Mouse (Mus musculus): ENCODE results near the gene Tmem8b.

Tmem8b gene

DNA sequence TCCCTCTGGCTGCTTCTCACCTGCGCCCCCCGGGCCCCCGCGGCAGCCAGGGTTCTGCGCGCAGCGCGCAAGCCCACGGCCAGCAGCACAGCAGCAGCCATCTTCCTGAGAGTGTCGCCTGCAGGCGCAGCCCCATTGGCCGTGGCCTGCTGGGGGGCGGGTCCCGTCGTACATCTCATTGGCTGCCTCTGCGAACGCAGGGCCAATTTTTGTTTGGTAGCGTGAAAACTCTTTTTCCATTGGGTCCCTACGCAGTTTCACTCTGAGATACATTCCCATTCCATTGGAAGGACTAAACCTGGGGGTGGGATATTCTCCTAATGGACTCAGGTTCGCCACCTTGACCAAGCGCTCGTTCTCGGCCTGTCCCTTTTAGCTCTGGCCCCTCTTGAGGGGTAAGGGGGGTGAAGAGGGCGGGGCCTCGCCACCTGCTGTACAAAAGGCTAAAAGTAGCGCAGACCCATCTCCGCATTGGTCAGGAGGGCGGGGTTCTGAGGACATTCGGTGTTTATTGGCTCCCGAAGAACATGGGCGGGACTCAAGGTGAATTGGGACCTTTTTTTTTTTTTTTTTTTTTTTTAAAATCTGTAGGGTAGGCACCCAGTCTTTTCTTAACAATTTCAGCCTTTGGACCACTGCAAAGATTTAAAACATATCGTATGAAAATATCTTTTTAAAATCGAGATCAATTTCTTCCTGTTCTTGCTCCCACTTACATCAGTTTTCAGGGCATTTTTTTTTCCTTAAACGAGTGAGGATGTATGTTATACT lies 12.2 kb upstream of the Tmem8b start, which contains the start of gene Hint2:
Gene Hint2 (minus strand): TSS at position 128 of the 771 bp plus-strand sequence.
- DNase-seq (ENCODE audit: extremely low spot score): peak; percentile 94

DNA sequence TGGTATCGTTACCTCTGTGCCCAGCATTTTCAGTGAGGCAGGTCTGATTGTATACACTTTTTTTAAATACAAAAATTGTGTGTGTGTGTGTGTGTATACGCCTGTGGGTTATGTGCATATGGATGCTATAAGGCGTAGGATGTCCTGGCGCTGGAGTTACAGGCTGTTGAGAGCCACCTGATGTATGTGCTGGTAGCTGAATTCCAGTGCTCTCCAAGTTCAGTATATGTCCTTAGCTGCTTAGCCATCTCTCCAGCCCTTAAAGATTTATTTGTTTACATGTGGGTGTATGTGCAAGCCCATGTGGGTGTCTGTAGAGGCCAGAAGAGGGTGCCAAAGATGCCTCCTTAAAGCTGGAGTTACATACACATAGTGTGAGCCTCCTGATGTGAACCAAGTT lies 11.6 kb upstream of the Tmem8b start:
- DNase-seq (ENCODE audit: extremely low spot score): no peak

DNA sequence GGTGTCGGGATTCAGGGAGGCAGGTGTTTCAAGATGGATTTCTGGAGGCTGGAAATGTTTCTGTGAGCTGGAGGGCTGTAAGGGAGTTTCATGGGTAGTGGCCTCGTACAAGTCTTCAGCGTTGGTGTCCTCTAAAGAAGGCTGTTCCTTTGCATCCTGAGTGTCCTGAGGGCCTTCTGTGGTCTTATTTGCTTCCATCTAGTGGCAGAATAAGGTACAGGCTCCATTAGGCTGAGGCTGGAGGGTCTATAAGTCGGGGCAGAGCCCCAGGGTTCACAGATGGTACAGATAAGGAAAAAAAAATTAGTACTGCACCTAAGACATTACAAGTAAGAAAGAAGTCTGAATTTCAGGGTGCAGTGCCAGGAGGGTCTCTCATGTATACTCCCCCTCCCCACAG lies 2.4 kb upstream of the Tmem8b start:
- DNase-seq (ENCODE audit: extremely low spot score): no peak

DNA sequence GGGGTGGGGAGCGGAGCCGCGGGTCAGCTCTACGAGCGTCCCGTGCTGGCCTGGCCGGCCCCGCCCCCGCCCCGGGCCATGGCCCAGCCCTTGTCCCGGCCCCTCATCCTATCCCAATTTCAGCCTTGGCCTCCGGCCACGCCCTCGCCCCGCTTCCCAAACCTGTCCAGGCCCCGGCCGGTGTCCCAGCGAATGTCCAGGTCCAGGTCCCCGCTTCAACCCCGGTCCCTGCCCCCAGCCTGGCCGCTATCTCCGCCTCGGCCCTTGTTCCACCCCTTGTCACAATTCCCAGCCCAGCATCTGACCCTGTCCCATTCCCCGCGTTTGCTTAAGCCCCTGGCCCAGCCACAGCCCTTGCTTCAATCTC lies 640 bp downstream of the Tmem8b start:
- peak; percentile 85 for DNase-seq (ENCODE audit: extremely low spot score)

DNA sequence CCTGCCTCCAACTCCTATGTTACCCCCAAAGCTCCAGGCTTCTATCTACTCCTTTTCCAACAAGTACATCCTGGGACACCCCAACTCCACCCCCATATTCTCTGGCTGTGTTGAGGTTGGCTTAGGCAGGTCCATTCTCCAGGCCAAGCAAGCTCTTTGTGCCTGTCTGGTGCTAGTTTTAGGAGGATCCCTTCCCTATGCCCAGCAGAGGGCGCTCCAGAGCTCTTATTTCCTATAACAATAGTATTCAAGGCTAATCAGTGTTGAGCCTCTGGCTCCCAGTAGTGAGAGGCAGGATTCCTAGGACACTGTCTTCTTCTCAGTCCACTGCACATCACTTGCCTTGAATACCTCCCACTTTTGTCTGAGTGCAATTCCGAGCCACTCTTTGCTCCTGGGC lies 3.3 kb downstream of the Tmem8b start:
- DNase-seq (ENCODE audit: extremely low spot score): peak; percentile 78

DNA sequence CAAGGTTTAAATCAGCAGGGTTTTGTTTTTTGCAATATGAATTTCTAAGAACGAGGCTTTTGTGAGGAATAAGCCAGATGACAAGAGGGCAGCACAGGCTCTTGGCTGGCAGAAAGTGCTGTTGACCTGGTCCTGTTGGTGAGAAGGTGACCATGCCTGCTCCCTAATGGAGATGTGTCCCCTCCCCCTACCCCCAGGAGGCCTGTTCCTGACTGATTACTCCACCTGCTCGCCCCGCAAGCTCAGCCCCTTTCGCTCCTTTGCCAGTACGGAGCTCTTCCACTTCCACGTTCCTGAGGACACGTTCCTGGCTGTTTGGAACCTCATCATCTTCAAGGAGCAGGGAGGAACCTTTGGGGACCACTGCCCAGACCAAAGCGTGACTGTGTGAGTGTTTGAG lies 4.9 kb downstream of the Tmem8b start:
- no peak for DNase-seq (ENCODE audit: extremely low spot score)

DNA sequence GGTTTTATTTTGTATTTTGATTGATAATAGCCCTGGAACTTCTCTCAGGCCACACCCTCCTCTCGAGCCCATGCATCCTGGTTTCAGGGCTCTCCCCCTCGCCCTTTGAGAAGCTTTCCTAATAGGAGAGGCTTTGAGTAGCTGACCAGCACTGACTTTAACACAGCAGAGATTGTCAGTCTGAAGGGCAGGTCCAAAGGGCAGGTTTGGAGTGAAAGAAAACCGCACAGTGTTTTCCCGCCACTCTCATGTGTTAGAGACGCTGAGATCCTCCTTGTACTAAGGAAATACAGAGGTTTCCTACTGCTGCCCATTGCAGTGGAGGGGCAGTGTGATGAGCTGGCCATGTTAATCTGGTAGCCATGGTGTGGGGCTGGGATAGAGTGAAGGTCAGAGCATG lies 6.2 kb downstream of the Tmem8b start:
- no peak for DNase-seq (ENCODE audit: extremely low spot score)

DNA sequence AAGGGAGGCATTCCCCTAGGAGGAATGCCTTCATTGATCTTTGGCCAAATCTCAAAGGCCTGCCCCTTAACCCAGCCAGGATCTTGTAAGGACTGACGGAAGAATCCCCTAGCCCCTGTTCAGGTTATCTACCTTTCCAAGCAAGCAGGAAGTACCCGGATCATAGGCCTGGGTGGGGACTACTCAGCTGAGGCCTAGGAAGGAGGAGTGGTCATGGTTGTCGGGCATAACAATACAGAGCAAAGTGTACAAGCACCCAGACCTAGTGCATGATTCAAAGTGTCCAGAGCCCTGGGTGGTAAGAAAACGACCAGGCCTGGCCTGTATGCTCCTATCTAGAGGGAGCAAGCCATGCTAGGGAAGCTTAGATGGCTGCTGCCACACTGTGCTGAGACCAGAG lies 6.8 kb downstream of the Tmem8b start:
- DNase-seq (ENCODE audit: extremely low spot score): no peak

DNA sequence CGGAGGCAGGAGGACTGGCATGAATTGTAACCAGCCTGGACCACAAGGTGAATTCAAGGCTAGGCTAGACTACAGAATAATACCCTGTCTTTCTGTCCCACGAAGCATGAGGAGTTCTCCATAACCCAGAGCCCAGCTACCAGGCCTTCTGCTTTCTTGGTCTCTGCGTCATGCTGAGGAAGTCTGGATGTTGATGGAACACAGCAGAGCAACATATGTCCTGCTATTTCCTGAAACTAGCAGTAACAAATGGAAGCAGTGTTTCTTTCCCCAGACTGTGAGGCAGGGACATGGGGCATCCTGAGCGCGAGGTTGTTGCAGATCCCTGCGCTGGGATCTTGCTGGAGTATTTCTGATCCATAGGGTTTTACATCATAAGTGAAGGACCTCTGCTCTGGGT lies 9.8 kb downstream of the Tmem8b start:
- DNase-seq (ENCODE audit: extremely low spot score): no peak

DNA sequence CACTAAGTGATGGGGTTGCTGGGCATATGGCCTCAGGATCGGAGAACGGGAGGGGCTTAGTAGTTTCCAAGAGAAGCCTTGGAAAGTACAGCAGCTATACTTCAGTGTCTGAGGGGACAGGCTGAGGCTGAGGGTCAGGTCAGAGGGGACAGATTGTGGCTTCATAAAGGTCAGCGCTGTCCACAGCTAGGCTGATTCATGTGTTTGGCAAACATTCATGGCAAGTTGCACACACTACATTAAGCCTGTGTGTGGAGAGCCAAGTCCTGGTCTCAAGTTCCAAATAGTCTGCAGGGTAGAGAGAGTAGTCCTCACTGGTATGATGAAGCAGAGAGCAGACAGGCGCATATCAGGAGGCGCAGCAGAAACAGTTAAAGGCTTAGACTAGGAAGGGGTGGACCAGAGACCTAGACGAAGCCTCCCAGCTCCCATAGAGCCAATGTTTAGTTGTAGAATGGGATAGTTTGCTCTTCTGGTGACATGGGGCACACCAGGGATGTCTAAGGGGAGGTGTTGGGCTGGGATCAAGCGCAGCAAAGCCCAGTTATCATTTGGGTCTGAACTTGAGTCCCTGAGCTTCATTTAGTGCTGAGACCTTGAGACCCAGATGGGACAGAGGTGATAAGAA lies 10.8 kb downstream of the Tmem8b start:
- DNase-seq (ENCODE audit: extremely low spot score): no peak

DNA sequence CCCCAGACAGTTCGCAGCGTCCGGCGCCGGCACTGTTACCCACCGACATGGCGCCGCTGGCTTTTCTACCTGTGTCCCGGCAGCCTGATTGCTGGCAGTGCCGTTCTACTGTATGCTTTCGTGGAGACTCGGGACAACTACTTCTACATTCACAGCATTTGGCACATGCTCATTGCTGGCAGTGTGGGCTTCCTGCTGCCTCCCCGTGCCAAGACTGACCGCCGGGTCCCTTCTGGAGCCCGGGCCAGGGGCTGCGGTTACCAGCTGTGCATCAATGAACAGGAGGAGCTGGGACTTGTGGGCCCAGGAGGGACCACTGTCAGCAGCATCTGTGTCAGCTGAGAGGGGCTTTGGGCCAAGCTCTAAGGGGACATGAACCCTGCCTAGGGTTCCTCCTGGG lies 21.2 kb downstream of the Tmem8b start:
- DNase-seq (ENCODE audit: extremely low spot score): no peak

DNA sequence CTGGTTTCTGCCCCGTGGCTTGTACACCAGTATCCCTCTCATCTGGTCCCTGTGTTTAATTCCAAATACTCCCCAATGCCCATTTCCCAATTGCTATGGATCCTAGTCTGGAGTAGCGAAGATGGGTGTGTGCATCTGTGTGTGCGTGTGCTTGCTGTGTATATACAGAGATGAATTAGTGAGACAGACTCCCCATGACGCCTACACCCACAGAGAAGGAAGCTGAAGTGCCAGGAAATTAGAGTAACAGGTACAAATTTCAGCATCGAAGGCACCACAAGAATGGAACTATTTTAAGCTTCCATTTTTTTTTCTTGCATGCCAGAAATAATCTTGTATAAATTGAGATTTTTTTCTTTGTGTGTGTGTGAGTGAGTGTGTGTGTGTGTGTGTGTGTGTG lies 22.3 kb downstream of the Tmem8b start:
- DNase-seq (ENCODE audit: extremely low spot score): no peak

DNA sequence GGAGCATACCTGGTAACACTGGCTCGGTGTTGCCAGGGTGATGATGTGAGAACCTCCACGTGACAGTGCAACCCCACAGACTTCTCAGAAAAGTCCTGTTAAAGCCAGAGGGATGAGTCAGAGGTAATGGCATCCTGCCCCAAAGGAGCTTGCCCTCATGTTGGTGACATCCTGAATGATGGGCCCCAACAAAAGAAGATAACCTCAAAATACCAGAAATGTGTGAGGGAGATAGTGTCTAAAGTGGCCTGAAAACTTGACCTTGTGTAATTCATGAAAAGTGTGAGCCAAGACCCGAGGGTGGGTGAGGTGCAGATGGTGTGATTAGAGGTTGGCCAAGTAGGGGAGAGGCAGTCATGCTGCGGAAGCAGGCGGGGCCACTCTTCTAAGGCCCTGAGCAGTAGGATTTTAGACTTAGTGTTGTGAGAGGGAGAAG lies 25.1 kb downstream of the Tmem8b start:
- DNase-seq (ENCODE audit: extremely low spot score): no peak

DNA sequence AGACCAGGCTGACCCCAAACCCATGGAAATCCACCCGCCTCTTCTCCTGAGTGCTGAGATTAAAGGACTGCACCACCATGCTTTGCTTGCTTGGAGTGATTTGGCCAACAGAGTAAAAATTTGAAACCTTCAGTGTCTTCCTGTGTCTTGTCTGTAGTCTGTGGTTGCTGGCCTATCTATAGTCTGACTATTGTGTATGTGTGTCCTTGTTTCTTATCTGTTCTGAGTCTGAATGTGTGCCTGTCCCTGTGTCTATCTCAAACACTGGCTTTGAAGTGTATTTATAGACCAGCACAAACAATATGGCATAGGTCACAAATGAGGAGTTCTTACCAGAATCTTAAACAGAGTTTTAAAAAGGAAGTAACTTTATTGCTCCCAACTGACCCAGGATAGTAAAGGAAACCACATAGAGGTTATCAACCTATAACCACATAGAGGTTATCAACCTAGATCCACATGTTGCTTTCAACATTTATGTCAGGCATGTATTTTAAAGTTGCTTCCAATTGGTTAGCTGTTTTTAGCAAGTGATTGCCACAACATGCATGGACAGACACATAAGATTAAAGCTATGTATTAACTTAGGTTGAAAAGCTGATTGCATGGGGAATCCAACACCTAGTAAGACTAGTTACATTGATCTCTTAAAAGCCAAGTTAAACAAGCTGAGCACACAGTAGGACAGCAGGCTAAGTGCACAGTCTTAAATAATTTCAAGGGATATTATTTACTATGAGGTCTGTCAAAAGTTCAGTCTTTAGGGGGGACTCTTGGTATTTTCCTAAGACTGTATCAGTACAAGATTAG lies 25.9 kb downstream of the Tmem8b start:
- no peak for DNase-seq (ENCODE audit: extremely low spot score)

DNA sequence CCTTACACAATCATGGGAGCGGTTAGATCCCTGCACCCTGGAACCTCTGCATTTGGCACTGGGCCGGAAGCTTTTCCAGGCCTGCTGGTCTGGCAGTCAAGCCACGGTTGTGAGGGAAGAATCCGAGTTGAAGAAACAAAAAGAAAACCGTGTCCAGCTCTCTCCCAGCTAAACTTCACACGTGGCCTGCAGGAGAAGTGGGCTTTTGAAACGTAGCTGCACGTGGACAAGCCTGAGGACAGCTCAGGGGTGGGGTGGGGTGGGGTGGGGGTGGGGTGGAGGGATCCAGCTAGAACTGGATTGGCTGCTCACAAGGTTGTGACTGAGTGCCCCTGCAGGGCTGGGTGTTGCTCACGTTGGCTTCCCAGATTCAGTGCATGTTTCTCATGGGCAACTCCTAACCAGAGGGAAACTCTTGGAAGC lies 26.5 kb downstream of the Tmem8b start:
- no peak for DNase-seq (ENCODE audit: extremely low spot score)

DNA sequence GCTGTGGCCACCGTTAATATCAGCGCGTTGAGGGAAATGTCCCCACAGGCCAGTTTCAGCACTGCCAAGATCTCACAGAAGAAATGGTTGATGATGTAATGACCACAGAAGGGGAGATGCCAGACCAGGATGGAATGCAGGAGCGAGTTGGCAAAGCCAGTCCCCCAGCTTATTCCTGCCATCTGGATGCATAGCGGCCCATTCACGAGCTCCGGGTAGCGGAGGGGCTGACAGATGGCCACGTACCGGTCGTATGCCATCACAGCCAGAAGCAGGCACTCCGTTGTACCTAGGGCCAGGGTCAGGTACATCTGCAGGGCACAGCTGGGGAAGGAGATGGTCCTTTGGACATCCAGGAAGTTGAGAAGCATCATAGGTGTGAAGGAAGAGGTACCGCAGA lies 27.8 kb downstream of the Tmem8b start:
- DNase-seq (ENCODE audit: extremely low spot score): no peak

DNA sequence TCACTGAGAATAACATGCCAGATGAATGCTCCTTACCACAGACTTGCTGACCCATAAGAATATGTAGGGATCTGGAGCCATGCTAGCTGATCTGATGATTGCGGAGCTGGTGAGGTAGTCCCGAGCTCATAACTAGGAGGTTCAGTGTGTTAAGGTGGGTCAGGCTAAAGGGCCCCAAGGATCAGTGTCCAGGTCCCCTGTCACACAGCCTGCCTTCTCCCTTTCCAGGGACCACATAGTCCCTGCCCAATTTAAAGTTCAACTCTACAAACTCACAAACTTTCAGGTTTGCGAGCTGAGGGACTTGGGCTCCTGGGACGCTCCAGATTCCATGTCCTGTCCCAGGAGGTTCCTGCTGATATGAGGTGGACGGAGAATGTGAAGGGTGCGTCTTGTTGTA lies 31.9 kb downstream of the Tmem8b start, which contains the start of gene Olfr70:
Gene Olfr70 (minus strand): TSS at position 101 of the 400 bp plus-strand sequence.
- DNase-seq (ENCODE audit: extremely low spot score): no peak

DNA sequence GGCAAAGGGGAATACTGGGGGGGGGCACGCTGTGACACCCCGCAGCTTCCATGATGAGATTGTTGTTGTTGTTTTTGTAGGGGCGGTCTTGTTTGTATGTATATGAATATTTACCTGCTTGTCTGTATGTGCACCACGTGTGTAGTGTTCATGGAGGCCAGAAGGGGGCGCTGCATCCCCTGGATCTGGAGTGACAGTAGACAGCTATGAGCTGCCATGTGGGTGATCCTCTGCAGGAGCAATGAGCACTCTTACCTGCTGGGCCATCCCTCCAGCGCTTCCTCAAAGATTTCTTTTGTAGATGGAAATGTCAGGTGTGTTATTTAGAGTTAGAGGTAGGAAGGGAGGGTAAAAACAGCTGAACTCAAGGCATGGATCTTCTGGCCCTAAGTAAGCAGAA lies 34.7 kb downstream of the Tmem8b start:
- DNase-seq (ENCODE audit: extremely low spot score): no peak

DNA sequence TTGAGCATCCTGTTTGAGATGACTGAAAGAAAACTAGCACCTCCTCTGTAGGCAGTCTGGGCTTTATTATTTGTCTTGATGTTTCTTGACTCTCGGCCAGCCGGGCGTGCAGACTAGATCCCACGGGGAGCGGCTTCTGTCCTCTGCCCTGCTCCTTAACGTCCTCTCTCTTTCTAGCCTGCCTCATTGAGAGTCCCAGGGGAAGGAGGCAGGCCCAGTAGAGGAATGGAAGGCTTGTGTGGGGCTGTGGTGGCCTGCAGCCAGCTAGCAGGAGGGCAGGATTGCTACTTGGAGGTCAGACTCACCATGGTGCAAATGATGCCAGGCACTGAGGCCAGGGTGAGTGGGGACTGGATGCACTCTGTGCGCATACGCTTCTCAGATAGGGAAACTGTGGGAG lies 35.1 kb downstream of the Tmem8b start:
- DNase-seq (ENCODE audit: extremely low spot score): no peak

DNA sequence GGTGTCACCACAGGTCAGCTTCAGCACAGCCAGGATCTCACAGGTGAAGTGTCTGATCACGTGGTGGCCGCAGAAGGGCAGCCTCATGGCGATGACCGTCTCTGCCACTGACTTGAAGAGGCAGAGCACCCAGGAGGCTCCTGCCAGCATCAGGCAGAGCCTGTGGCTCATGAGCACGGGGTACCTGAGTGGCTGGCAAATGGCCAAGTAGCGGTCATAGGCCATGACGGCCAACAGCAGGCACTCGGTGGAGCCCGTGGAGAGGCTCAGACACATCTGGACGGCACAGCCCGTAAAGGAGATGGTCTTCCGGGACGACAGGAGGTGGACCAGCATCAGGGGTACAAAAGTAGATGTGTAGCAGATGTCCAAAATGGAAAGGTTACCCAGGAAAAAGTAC lies 37.2 kb downstream of the Tmem8b start:
- no peak for DNase-seq (ENCODE audit: extremely low spot score)

DNA sequence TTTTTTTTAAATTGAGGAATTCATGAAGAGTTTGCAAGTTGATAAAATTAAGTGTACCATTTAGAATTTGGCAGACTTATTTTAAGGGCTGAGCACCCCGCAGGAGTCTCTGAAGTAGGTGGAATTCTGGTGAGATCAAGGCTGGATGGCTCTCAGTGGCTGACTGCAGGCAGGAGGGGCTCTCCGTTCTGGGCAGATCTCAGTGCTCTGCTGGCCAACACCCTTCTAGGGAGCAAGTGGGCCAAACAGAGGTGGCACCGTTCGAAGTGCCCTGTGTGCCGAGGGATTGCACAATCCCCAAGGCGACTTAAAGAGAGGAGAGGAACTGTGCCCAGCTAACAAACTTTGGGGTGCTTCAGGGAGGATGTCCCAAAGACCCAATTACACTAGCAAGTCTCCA lies 41.1 kb downstream of the Tmem8b start, which contains the start of gene Olfr71:
Gene Olfr71 (minus strand): TSS at position 387 of the 400 bp plus-strand sequence.
- DNase-seq (ENCODE audit: extremely low spot score): no peak

DNA sequence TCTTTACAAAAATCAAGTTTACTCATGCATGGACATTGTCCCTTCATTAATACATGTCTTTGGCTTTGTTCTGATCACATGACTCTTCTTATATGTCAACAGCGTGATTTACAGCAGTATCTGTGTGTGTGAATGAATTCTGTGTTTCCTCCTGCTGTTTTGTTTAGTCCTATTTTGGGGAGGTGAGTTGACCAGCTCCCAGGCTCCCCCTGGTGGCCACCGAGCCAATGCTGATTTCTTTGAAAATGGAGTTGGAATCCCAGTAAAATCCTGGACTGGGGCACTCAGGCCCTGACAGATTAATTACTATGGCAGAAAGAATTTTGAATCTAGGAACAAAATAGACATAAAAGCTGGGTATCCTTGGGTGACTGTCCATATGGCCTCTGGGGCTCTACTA lies 43.0 kb downstream of the Tmem8b start:
- DNase-seq (ENCODE audit: extremely low spot score): peak; percentile 74

Data from embryo, embryonic 9.5 days (tissue).